Mouse (Mus musculus) liver, embryonic 12.5 days (tissue): ENCODE measurements around the gene Mrpl11. TPM values are rescaled to one million over a fixed set of nuclear protein-coding genes. Genes with fewer than 3 reads are reported as not detected.
"Not testable (repeated sequence)": the region's sequence is repeated elsewhere in the genome, so short reads cannot be mapped to it uniquely, and the experiment has no call there.

ENCODE experiments used
- ATAC-seq: fragments of 200-750 bp; cut with Nextera tagmentation; 2 replicates; pipeline ENCODE4 v1.8.0; 2017; ENCODE audit warnings: moderate number of reproducible peaks, mild to moderate bottlenecking, moderate library complexity
- H3K27ac ChIP-seq: fragments of 300-500 bp; sonication (generic); 2 replicates; pipeline ENCODE4 v1.5.1; 2016; ENCODE audit warnings: mild to moderate bottlenecking
- H3K27me3 ChIP-seq: fragments of 300-500 bp; sonication (generic); replicated peaks from 2 replicates; pipeline ENCODE4 v1.6.1; 2016; ENCODE audit warnings: mild to moderate bottlenecking, moderate library complexity
- H3K36me3 ChIP-seq: fragments of 300-500 bp; sonication (generic); 2 replicates; pipeline ENCODE4 v1.6.1; 2016; ENCODE audit warnings: mild to moderate bottlenecking, moderate library complexity
- H3K4me1 ChIP-seq: fragments of 300-500 bp; sonication (generic); 2 replicates; pipeline ENCODE4 v1.6.1; 2016
- H3K4me2 ChIP-seq: fragments of 300-500 bp; sonication (generic); 2 replicates; pipeline ENCODE4 v1.6.1; 2016; ENCODE audit warnings: mild to moderate bottlenecking, moderate library complexity
- H3K4me3 ChIP-seq: fragments of 300-500 bp; sonication (generic); 2 replicates; pipeline ENCODE4 v1.5.1; 2016; ENCODE audit warnings: mild to moderate bottlenecking, moderate library complexity
- H3K9ac ChIP-seq: fragments of 300-500 bp; sonication (generic); 2 replicates; pipeline ENCODE4 v1.6.1; 2016; ENCODE audit warnings: mild to moderate bottlenecking, moderate library complexity
- H3K9me3 ChIP-seq: fragments of 300-500 bp; sonication (generic); replicated peaks from 2 replicates; pipeline ENCODE4 v1.6.1; 2016; ENCODE audit warnings: mild to moderate bottlenecking, moderate library complexity
- WGBS: fragments of 180-500 bp; shearing (Covaris S2); methylation state at CpG from one replicate; pipeline ENCODE4 v1.1.7; 2016; ENCODE audit not compliant: insufficient replicate concordance; 5-methylcytosine and 5-hydroxymethylcytosine counted together
- polyA plus RNA-seq: library from polyadenylated mRNA; unstranded; fragments of >200 nt; fragmentation: Nextera tagmentation; extraction: Ambion mirVana; gene quantifications from 2 replicates; pipeline ENCODE4 v1.2.1, GENCODE M21; 2016

The Mrpl11 gene
- polyA plus RNA-seq, 1 experiment from 2014 or later: 82.4 TPM

GRCm38 (mm10) chr19:4999445-5000140, 37.6 kb downstream of the Mrpl11 start:
- Histone ChIP-seq H3K9ac (no peak overlapping the region), H3K9me3 (no peaks in the 10 kb centered on the region), H3K27me3 (peaks cover 76% of the 10 kb centered on the region), H3K36me3 (no peaks in the 10 kb centered on the region), H3K4me3 (no peak overlapping the region), H3K4me1 (peaks cover 8% of the 10 kb centered on the region; the same call in 1 of the 2 replicates), H3K27ac (no peak overlapping the region), H3K4me2 (no peak overlapping the region)
- WGBS: 52% methylated on average over 6 of the region's 6 CpGs
- ATAC-seq: no peak

- Histone ChIP-seq H3K4me1 (peaks cover 8% of the 10 kb centered on the region; the same call in 1 of the 2 replicates), H3K36me3 (no peaks in the 10 kb centered on the region), H3K9me3 (no peaks in the 10 kb centered on the region), H3K4me3 (no peak overlapping the region), H3K9ac (no peak overlapping the region), H3K27ac (no peak overlapping the region), H3K4me2 (peak overlapping the region; percentile 36), H3K27me3 (peaks cover 57% of the 10 kb centered on the region)
- 3% methylated on average over 39 of the region's 39 CpGs for WGBS
- ATAC-seq: 0 out of 2 replicates have a peak, but pooled peaks have one; percentile 24
These were observed 39.9 kb downstream of the Mrpl11 start for GRCm38 (mm10) chr19:5001666-5002406.

GRCm38 (mm10) chr19:5003644-5004043, 41.7 kb downstream of the Mrpl11 start:
- not testable (repeated sequence) for ATAC-seq, H3K9ac ChIP-seq, H3K4me1 ChIP-seq, H3K27ac ChIP-seq, H3K36me3 ChIP-seq, H3K9me3 ChIP-seq, H3K4me2 ChIP-seq, H3K4me3 ChIP-seq
- WGBS: 32% methylated on average over 2 of the region's 2 CpGs
- peaks cover 46% of the 10 kb centered on the region for H3K27me3 ChIP-seq

- no peak overlapping the region for H3K4me2 ChIP-seq
- 53% methylated on average over 4 of the region's 4 CpGs for WGBS
- ATAC-seq: no peak
- H3K4me1 ChIP-seq: peaks cover 8% of the 10 kb centered on the region; the same call in 1 of the 2 replicates
- no peaks in the 10 kb centered on the region for H3K36me3 ChIP-seq
- H3K9me3 ChIP-seq: no peaks in the 10 kb centered on the region
- H3K27ac ChIP-seq: no peak overlapping the region
- H3K9ac ChIP-seq: no peak overlapping the region
- no peak overlapping the region for H3K4me3 ChIP-seq
- peaks cover 35% of the 10 kb centered on the region for H3K27me3 ChIP-seq
These were observed 43.0 kb downstream of the Mrpl11 start for GRCm38 (mm10) chr19:5004925-5005324.

- Histone ChIP-seq H3K27me3 (peaks cover 14% of the 10 kb centered on the region; the same call in 1 of the 2 replicates), H3K36me3 (no peaks in the 10 kb centered on the region), H3K27ac (no peak overlapping the region), H3K4me1 (no peaks in the 10 kb centered on the region), H3K9me3 (no peaks in the 10 kb centered on the region), H3K4me3 (no peak overlapping the region), H3K4me2 (no peak overlapping the region), H3K9ac (no peak overlapping the region)
- ATAC-seq: no peak
- 53% methylated on average over 8 of the region's 8 CpGs for WGBS
These were observed 51.2 kb downstream of the Mrpl11 start for GRCm38 (mm10) chr19:5013138-5013537.

- ATAC-seq: no peak
- peaks cover 14% of the 10 kb centered on the region; the same call in 1 of the 2 replicates for H3K27me3 ChIP-seq
- H3K27ac ChIP-seq: no peak overlapping the region
- WGBS: 12% methylated on average over 8 of the region's 8 CpGs
- H3K9ac ChIP-seq: no peak overlapping the region
- H3K4me3 ChIP-seq: no peak overlapping the region
- H3K36me3 ChIP-seq: no peaks in the 10 kb centered on the region
- no peaks in the 10 kb centered on the region for H3K4me1 ChIP-seq
- H3K9me3 ChIP-seq: no peaks in the 10 kb centered on the region
- no peak overlapping the region for H3K4me2 ChIP-seq
These were observed 53.0 kb downstream of the Mrpl11 start for GRCm38 (mm10) chr19:5014961-5015398.

GRCm38 (mm10) chr19:5016221-5016742, 54.3 kb downstream of the Mrpl11 start:
- H3K9me3 ChIP-seq: no peaks in the 10 kb centered on the region
- no peaks in the 10 kb centered on the region for H3K36me3 ChIP-seq
- H3K4me2 ChIP-seq: peak overlapping the region; percentile 28; the same call in 1 of the 2 replicates
- peaks cover 14% of the 10 kb centered on the region; the same call in 1 of the 2 replicates for H3K27me3 ChIP-seq
- no peak for ATAC-seq
- no peak overlapping the region for H3K9ac ChIP-seq
- no peak overlapping the region for H3K27ac ChIP-seq
- 36% methylated on average over 10 of the region's 10 CpGs for WGBS
- no peaks in the 10 kb centered on the region for H3K4me1 ChIP-seq
- H3K4me3 ChIP-seq: no peak overlapping the region

Other genes starting within 250 kb of the Mrpl11 start
- gene Rbm4b, start 205.7 kb upstream of the Mrpl11 start, polyA plus RNA-seq: 22.7 and 24.0 TPM in 2 replicates
- 30.7 and 32.6 TPM in 2 replicates for gene Rbm4, start 168.2 kb upstream of the Mrpl11 start, polyA plus RNA-seq
- gene Gm21992, start 150.5 kb upstream of the Mrpl11 start, polyA plus RNA-seq: 18.1 and 18.9 TPM in 2 replicates
- gene Rbm14, start 150.5 kb upstream of the Mrpl11 start, polyA plus RNA-seq: 62.0 and 63.5 TPM in 2 replicates
- 40.3 and 43.6 TPM in 2 replicates for gene Ccs, start 122.8 kb upstream of the Mrpl11 start, polyA plus RNA-seq
- gene Ccdc87, start 122.8 kb upstream of the Mrpl11 start, polyA plus RNA-seq: not detected in 2 replicates
- gene Ctsf, start 107.0 kb upstream of the Mrpl11 start, polyA plus RNA-seq: 13.1 and 17.8 TPM in 2 replicates
- 0.79 and 0.82 TPM in 2 replicates for gene Actn3, start 84.2 kb upstream of the Mrpl11 start, polyA plus RNA-seq
- 13.9 and 15.9 TPM in 2 replicates for gene Zdhhc24, start 83.5 kb upstream of the Mrpl11 start, polyA plus RNA-seq
- gene Bbs1, start 55.5 kb upstream of the Mrpl11 start, polyA plus RNA-seq: 1.6 and 1.8 TPM in 2 replicates
- 76.7 and 83.3 TPM in 2 replicates for gene Dpp3, start 33.9 kb upstream of the Mrpl11 start, polyA plus RNA-seq
- 0.20 and 0.44 TPM in 2 replicates for gene Peli3, start 19.0 kb upstream of the Mrpl11 start, polyA plus RNA-seq
- not detected in 2 replicates for gene Npas4, start 28.2 kb downstream of the Mrpl11 start, polyA plus RNA-seq
- 3.3 and 3.8 TPM in 2 replicates for gene Slc29a2, start 61.7 kb downstream of the Mrpl11 start, polyA plus RNA-seq
- 10.9 and 13.2 TPM in 2 replicates for gene B4gat1, start 76.7 kb downstream of the Mrpl11 start, polyA plus RNA-seq
- 0.20 and 0.23 TPM in 2 replicates for gene AC124502.3, start 76.7 kb downstream of the Mrpl11 start, polyA plus RNA-seq
- gene Brms1, start 79.2 kb downstream of the Mrpl11 start, polyA plus RNA-seq: 40.4 TPM in 2 replicates
- gene Rin1, start 88.3 kb downstream of the Mrpl11 start, polyA plus RNA-seq: 0.50 and 0.92 TPM in 2 replicates
- 7.7 and 9.5 TPM in 2 replicates for gene Cd248, start 105.9 kb downstream of the Mrpl11 start, polyA plus RNA-seq
- gene Tmem151a, start 123.4 kb downstream of the Mrpl11 start, polyA plus RNA-seq: 1.0 and 1.5 TPM in 2 replicates
- 51.7 and 53.9 TPM in 2 replicates for gene Yif1a, start 126.4 kb downstream of the Mrpl11 start, polyA plus RNA-seq
- 3.5 and 3.8 TPM in 2 replicates for gene Cnih2, start 136.4 kb downstream of the Mrpl11 start, polyA plus RNA-seq
- 118 and 126 TPM in 2 replicates for gene Rab1b, start 144.9 kb downstream of the Mrpl11 start, polyA plus RNA-seq
- gene Klc2, start 156.4 kb downstream of the Mrpl11 start, polyA plus RNA-seq: 4.4 and 4.9 TPM in 2 replicates